Mouse (Mus musculus) kidney, adult 2 months (tissue): Measurements from ENCODE around the gene Cadm2.

ENCODE experiments used
- CTCF ChIP-seq: fragments of 200-500 bp; conservative IDR thresholded peaks from 2 replicates; pipeline ENCODE4 v1.5.1; 2011; ENCODE audit warnings: low read depth, mild to moderate bottlenecking, control low read depth, low read length, moderate library complexity, mixed read lengths; ENCODE audit not compliant: insufficient read depth, insufficient read length
- POLR2A ChIP-seq: fragments of 200-500 bp; IDR thresholded peaks from one replicate; pipeline ENCODE4 v1.6.1; 2011; ENCODE audit warnings: low read depth, low read length, control low read depth

- TF ChIP-seq CTCF (no peak), POLR2A (no peak)
Observed at GRCm38 (mm10) chr16:67203329-67203728, 417.4 kb downstream of the Cadm2 start.
